Mouse (Mus musculus) lung, embryonic 16.5 days (tissue): ENCODE data around the gene Igf1r. TPM values are rescaled to one million over a fixed set of nuclear protein-coding genes. Genes with fewer than 3 reads are reported as not detected.

Source experiments
- ATAC-seq: fragments of 200-750 bp; cut with Nextera tagmentation; 2 replicates; pipeline ENCODE4 v1.8.0; 2017; ENCODE audit warnings: low read depth, mild to moderate bottlenecking, moderate library complexity
- H3K27ac ChIP-seq: fragments of 300-500 bp; sonication (generic); 2 replicates; pipeline ENCODE4 v1.5.1; 2014; ENCODE audit warnings: mild to moderate bottlenecking, control low read depth, low read length
- H3K27me3 ChIP-seq: fragments of 300-500 bp; sonication (generic); 2 replicates; pipeline ENCODE4 v1.6.1; 2014; ENCODE audit warnings: low read depth, low read length, mixed read lengths; ENCODE audit not compliant: control insufficient read depth, insufficient read depth
- H3K36me3 ChIP-seq: fragments of 300-500 bp; sonication (generic); 2 replicates; pipeline ENCODE4 v1.6.1; 2014; ENCODE audit warnings: low read length; ENCODE audit not compliant: control insufficient read depth, insufficient read depth
- H3K4me1 ChIP-seq: fragments of 300-500 bp; sonication (generic); replicated peaks from 2 replicates; pipeline ENCODE4 v1.6.1; 2014; ENCODE audit warnings: low read length, mixed read lengths; ENCODE audit not compliant: control insufficient read depth, insufficient read depth
- H3K4me2 ChIP-seq: fragments of 300-500 bp; sonication (generic); 2 replicates; pipeline ENCODE4 v1.6.1; 2014; ENCODE audit warnings: low read depth, low read length, control low read depth
- H3K4me3 ChIP-seq: fragments of 300-500 bp; sonication (generic); 2 replicates; pipeline ENCODE4 v1.5.1; 2014; ENCODE audit warnings: mild to moderate bottlenecking, low read length, control low read depth
- H3K9ac ChIP-seq: fragments of 300-500 bp; sonication (generic); 2 replicates; pipeline ENCODE4 v1.6.1; 2014; ENCODE audit warnings: low read length, control low read depth
- H3K9me3 ChIP-seq: fragments of 300-500 bp; sonication (generic); 2 replicates; pipeline ENCODE4 v1.6.1; 2016; ENCODE audit warnings: low read length; ENCODE audit not compliant: control insufficient read depth
- WGBS: fragments of 180-500 bp; shearing (Covaris S2); extraction: QIAGEN DNeasy Blood & Tissue Kit; methylation state at CpG from one replicate; pipeline ENCODE4 v1.1.7; 2014; 5-methylcytosine and 5-hydroxymethylcytosine counted together
- polyA plus RNA-seq: library from polyadenylated mRNA; unstranded; fragments of >200 nt; fragmentation: Nextera tagmentation; extraction: Ambion mirVana; gene quantifications from 2 replicates; pipeline ENCODE4 v1.2.1, GENCODE M21; 2015

Igf1r gene
- polyA plus RNA-seq, 1 experiment from 2014 or later, result 19.9 TPM

DNA sequence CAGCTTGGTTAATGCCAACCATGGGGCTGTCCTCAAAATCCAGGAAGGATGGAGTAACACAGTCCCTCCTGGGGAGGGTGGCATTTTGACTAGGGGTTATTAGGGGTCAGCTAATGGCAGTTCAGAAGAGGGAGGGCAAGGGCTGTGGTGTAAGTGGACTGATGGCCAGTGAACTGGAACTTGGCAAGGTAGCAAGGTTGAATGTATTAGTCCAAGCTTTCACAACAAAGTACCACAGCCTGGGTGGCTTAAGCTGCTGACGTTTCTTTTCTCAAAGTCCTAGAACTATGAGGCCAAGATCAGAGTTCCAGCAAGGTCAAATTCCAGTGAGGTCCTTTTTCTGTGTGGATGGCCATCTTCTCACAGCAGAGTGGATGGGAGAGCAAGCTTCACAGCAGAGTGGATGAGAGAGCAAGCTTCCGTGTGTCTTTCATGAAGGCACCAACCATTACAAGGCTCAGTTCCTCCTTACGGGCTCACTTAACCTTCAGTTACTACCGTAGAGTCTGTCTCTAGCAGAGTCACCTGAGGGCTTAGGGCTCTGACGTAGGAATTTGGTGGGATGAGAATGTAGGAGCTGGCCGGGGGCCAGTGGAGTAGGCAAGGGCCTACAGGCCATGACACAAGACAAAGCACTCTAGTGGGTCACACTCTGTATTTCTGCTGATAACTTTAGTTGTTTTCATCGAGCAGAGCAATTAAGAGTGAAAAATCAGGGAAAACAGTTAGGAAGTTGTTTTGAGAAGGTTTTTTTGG, 144.6 kb downstream of the Igf1r start:
- Histone ChIP-seq H3K4me2 (no peak overlapping the region), H3K9me3 (no peaks in the 10 kb centered on the region), H3K27me3 (no peaks in the 10 kb centered on the region), H3K9ac (no peak overlapping the region), H3K27ac (no peak overlapping the region), H3K4me1 (peaks cover 36% of the 10 kb centered on the region), H3K36me3 (no peaks in the 10 kb centered on the region; the same call in 1 of the 2 replicates), H3K4me3 (no peak overlapping the region)
- no peak for ATAC-seq
- WGBS, result 76% methylated on average over 7 of the region's 7 CpGs

DNA sequence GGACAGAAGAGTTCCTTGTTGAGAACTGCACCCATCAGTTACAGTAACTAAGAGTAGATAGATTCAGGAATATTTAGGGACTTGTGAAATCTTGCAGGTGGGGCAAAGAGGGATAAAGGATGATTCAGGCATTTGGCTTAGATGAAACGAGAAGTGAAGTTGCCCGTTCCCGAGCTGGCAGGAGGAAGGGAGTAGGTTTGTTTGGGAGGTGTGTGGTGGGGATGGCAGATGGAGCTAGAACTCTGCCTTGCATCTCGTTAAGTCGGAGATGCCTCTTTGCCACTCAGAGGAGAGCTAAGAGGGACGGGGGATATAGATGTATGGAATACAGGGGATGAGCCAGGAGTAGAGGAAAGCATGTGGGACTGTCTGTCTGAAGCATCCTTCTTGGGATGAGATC, 145.5 kb downstream of the Igf1r start:
- 96% methylated on average over 6 of the region's 6 CpGs for WGBS
- no peak overlapping the region for H3K4me3 ChIP-seq
- no peaks in the 10 kb centered on the region for H3K27me3 ChIP-seq

DNA sequence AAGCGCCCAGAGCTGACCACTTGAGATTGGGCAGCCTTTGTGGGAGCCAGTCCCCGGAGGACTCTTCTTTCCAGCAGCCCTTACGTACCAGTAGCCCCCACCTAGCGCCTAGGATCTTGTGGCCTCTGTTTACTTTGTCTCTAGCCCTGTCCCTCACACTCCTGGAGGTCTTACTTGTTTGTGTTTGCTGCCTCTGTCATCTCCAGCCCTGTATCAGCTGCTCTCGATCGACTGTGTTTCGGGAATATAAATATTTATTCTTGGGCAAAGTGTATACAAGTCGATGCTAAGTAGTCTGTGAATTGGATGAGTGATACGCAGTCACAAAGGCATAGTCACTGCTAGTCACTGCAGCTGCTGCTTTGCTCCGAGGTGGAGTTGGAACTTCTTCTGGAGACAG, 147.8 kb downstream of the Igf1r start:
- Histone ChIP-seq H3K4me3 (no peak overlapping the region), H3K27me3 (no peaks in the 10 kb centered on the region), H3K4me1 (peaks cover 38% of the 10 kb centered on the region), H3K4me2 (peak overlapping the region; percentile 7; the same call in 1 of the 2 replicates), H3K9ac (no peak overlapping the region), H3K27ac (0 out of 2 replicates have a peak overlapping the region, but pooled peaks have one; percentile 19), H3K9me3 (no peaks in the 10 kb centered on the region), H3K36me3 (no peaks in the 10 kb centered on the region; the same call in 1 of the 2 replicates)
- ATAC-seq, result peak; percentile 81
- WGBS, result 28% methylated on average over 10 of the region's 10 CpGs

More for the DNA sequence above, 145.5 kb downstream of the Igf1r start:
- peaks cover 42% of the 10 kb centered on the region for H3K4me1 ChIP-seq
- no peak overlapping the region for H3K9ac ChIP-seq
- H3K27ac ChIP-seq, result no peak overlapping the region
- ATAC-seq, result no peak
- H3K4me2 ChIP-seq, result no peak overlapping the region
- H3K9me3 ChIP-seq, result no peaks in the 10 kb centered on the region
- no peaks in the 10 kb centered on the region; the same call in 1 of the 2 replicates for H3K36me3 ChIP-seq

DNA sequence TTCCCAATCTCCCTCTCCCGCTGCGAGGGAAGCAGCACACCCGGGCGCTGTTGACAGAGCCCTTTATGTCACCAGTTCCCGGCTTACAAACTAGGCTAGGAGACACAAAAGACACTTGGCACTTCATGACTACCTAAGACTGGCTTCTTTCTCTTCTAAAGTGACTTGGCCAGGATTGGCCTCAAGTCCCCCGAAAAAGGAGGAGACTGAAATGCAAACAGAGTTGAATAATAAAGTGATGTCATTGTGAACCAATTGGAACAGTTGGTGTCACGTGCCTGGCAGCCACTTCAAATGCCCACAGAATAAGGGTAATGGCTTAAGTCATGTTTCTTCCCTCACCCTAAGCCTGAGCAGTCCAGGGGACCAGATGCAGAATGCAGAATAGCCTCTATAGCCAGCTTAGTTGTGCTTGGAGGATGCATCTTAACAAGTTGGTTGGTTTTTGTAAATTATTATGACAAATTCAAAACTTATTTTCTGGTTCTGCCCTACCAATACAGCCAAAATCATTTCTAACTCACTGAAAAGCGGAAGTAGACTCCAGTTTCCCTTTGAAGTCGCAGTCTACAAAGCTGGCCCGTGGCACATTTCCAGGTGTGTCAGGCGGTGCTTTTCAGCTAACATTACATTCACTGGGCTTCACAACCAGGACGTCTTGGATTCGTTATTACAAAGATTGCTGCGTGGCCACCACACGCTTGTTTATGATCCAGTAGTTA, 150.0 kb downstream of the Igf1r start:
- Histone ChIP-seq H3K4me1 (peaks cover 37% of the 10 kb centered on the region), H3K4me3 (no peak overlapping the region), H3K27me3 (no peaks in the 10 kb centered on the region), H3K4me2 (0 out of 2 replicates have a peak overlapping the region, but pooled peaks have one; percentile 11), H3K9ac (no peak overlapping the region), H3K36me3 (no peaks in the 10 kb centered on the region), H3K27ac (peak overlapping the region; percentile 38), H3K9me3 (no peaks in the 10 kb centered on the region)
- 33% methylated on average over 15 of the region's 15 CpGs for WGBS
- ATAC-seq, result 0 out of 2 replicates have a peak, but pooled peaks have one; percentile 42

DNA sequence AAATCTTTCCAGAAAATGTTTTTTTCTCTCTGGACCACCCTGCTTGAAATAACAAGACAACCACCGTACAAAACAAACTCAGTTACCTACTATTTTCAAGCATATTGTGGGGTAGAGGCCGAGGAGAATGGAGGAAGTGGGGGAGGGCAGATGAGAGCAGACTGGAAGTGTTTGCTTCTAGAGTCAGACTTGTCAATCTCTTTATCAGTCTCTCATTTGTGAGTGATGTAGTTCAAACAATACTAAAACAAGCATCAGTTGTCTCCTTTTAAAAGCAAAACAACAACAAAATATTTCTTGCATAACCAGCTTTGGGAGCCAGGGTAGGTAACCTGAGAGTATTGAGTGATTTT, 150.5 kb downstream of the Igf1r start:
- Histone ChIP-seq H3K9ac (no peak overlapping the region), H3K36me3 (no peaks in the 10 kb centered on the region), H3K27me3 (no peaks in the 10 kb centered on the region), H3K4me2 (0 out of 2 replicates have a peak overlapping the region, but pooled peaks have one; percentile 11), H3K4me1 (peaks cover 37% of the 10 kb centered on the region), H3K27ac (peak overlapping the region; percentile 38; the same call in 1 of the 2 replicates), H3K9me3 (no peaks in the 10 kb centered on the region), H3K4me3 (no peak overlapping the region)
- no peak for ATAC-seq
- WGBS, result 12% methylated on average over 2 of the region's 2 CpGs

DNA sequence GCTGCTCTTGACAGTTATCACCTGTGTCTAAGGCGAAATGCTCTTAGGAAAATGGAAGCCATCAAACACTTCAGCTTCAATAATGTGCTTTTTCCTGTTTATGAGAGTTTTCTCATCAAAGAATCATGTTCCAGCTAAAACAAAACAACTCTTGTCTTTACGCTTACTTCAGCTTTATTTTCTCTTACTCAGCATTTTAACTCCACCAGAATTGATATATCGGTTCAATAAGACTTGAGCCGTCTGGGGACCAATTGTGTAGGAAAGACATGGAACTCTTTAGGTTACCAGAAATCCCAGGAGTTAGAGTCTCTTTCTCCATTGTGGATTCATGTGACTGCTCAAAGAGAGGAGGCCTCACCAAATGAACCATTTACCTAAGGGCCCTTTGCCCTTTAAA, 158.9 kb downstream of the Igf1r start:
- Histone ChIP-seq H3K4me2 (no peak overlapping the region), H3K9me3 (no peaks in the 10 kb centered on the region), H3K36me3 (no peaks in the 10 kb centered on the region), H3K9ac (no peak overlapping the region), H3K27me3 (no peaks in the 10 kb centered on the region), H3K27ac (no peak overlapping the region), H3K4me1 (peaks cover 12% of the 10 kb centered on the region), H3K4me3 (no peak overlapping the region)
- no peak for ATAC-seq
- 87% methylated on average over 4 of the region's 4 CpGs for WGBS

DNA sequence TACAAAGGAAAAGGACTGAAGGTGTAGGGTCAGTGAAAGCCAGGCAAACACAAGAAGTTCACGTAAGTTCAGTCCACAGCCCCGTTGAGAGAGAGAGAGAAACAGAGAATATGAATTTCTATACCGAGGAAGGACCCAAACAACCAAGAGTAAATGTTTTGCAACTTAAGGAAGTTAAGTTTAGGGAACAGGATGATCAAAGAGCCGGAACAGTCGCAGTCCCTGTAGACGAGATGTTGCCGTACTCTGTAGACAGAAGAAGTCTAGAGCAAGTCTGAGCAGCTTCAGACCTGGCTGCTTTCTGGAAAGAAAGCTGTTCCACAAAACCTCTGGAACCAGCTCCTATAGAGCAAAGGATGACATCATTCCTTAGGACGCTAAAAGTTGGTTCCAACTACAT, 160.0 kb downstream of the Igf1r start:
- WGBS, result 46% methylated on average over 8 of the region's 8 CpGs
- no peaks in the 10 kb centered on the region for H3K27me3 ChIP-seq
- 0 out of 2 replicates have a peak, but pooled peaks have one; percentile 34 for ATAC-seq
- no peak overlapping the region for H3K9ac ChIP-seq
- H3K27ac ChIP-seq, result no peak overlapping the region
- H3K4me1 ChIP-seq, result peaks cover 7% of the 10 kb centered on the region
- no peaks in the 10 kb centered on the region for H3K9me3 ChIP-seq
- H3K4me2 ChIP-seq, result no peak overlapping the region
- no peaks in the 10 kb centered on the region for H3K36me3 ChIP-seq
- H3K4me3 ChIP-seq, result no peak overlapping the region

DNA sequence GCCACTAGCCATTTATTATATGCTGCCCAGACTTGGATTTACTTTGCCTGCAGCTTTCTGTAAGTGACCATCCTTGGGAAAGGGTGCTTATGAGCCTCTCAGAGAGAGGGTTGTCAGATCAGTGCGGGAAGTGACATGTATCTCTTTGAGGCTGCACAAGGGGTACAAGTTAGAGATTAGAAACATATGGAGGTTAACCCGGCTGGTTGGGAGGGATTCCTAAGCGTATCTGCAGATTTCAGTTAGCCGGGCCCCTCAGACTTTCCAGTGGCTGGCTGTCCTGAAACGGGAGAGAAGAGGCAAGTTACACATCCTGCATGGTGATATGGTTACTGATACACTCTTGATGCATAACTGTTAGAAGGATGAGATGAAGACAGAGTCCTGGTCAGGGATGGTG, 161.7 kb downstream of the Igf1r start:
- Histone ChIP-seq H3K36me3 (no peaks in the 10 kb centered on the region), H3K27ac (no peak overlapping the region), H3K9me3 (no peaks in the 10 kb centered on the region), H3K4me3 (no peak overlapping the region), H3K9ac (no peak overlapping the region), H3K4me1 (peaks cover 10% of the 10 kb centered on the region), H3K4me2 (no peak overlapping the region), H3K27me3 (no peaks in the 10 kb centered on the region)
- 47% methylated on average over 5 of the region's 5 CpGs for WGBS
- no peak for ATAC-seq

DNA sequence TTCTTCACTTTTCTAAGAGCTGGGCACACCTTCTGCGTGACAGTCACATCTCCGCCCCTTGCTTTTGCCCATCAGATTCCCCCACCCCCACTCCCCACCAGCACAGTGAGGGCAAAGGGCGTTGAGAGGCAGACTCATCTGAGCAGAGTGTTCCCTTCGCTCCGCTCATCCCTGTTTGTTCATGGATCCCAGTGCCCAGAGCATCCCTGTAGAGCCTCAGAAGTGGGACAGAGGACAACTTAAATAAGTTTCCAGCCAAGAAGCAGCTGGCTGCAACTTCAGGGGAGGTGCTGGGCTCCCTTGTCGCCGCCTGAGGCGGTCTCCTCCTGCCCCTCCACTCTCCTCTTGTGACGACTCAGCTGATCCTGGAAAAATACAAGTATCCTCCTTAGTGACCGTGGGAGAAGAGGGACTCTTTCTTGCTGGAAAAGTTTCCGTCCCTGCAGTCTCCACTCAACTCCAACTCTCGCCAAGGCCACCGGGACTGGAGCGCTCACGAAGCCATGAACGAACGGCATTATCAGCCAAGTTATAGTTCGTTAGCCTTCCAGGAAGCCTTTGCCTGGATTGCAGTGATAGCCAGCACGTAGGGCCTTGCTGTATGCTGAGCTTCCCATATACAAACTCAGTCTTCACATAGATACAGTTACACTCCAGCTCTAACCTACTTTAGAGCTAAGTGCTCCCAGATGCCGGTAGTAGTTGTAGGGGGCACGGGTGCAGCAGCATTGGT, 162.5 kb downstream of the Igf1r start:
- H3K9me3 ChIP-seq, result no peaks in the 10 kb centered on the region
- ATAC-seq, result peak; percentile 43; the same call in 1 of the 2 replicates
- no peaks in the 10 kb centered on the region for H3K36me3 ChIP-seq
- 67% methylated on average over 21 of the region's 21 CpGs for whole genome bisulfite sequencing
- peaks cover 15% of the 10 kb centered on the region for H3K4me1 ChIP-seq
- no peak overlapping the region for H3K4me3 ChIP-seq
- no peak overlapping the region for H3K27ac ChIP-seq
- no peaks in the 10 kb centered on the region for H3K27me3 ChIP-seq
- H3K4me2 ChIP-seq, result no peak overlapping the region
- H3K9ac ChIP-seq, result no peak overlapping the region
